Mouse (Mus musculus): Measurements from ENCODE around the gene Sh3rf3. TPM values are rescaled to one million over a fixed set of nuclear protein-coding genes. Genes with fewer than 3 reads are reported as not detected.
A peak's percentile ranks its signal among the peaks of the same experiment; 100 is the strongest.

The Sh3rf3 gene
- polyA plus RNA-seq, 1 experiment from 2014 or later: 0.84 TPM

DNA sequence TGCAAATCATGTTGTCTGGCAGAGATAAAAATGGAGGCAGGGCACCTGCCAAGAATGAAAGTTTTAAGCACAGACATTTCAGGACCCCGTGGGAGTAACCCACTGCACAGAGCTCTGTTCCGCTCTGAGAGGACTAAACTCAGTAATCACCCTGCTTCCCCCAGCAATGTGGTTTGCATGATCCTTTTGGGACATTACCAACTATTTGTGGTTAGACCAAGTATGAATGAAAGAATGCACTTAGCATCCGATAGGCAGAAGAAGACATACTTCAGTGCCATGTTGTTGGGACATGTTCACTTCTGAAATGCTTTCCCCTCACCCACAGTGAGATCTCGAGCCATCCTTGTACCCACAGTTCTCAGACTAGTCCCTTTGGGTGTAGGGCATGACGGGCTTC lies 24.3 kb downstream of the Sh3rf3 start:
- ATAC-seq (replicated peaks; ENCODE audit: low FRiP score, low TSS enrichment, low read depth): no peak
- Histone ChIP-seq H3K9me3 (ENCODE audit: control insufficient read depth, low read length) (no peaks in the 10 kb centered on the region), H3K36me3 (ENCODE audit: control insufficient read depth, insufficient read depth, low read length) (no peaks in the 10 kb centered on the region), H3K27me3 (replicated peaks; ENCODE audit: control insufficient read depth, insufficient read depth, low read length) (no peaks in the 10 kb centered on the region), H3K9ac (ENCODE audit: low read length) (no peak overlapping the region), H3K27ac (ENCODE audit: low read depth) (no peak overlapping the region), H3K4me3 (ENCODE audit: low read depth, low read length) (no peak overlapping the region), H3K4me1 (replicated peaks; ENCODE audit: control insufficient read depth, insufficient read depth, low read length) (no peaks in the 10 kb centered on the region), H3K4me2 (ENCODE audit: low read length) (no peak overlapping the region)
- 87% methylated on average over 5 of the region's 5 CpGs for WGBS
- no peak for DNase-seq (ENCODE audit: low spot score)

DNA sequence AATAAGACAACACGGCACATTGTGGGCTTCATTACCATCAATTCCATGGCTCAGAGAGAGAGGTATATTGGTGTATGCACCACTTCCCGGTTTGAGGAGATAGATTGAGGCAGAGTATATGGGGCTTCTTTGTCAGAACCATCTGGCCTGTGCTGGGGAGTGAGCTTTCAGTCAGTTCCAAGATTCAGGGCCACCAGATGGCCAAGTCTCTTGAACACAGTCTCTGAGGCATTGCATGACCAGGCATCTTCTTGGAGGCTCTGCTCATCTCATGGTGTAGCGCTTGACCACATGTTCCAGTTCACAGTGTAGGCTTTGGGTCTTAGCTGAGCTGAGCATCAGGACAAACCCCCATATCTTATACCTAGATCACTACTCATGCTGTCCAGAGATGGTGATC lies 28.8 kb downstream of the Sh3rf3 start:
- ATAC-seq (replicated peaks; ENCODE audit: low FRiP score, low TSS enrichment, low read depth) (no peak), DNase-seq (ENCODE audit: low spot score) (no peak)
- no peak overlapping the region for H3K27ac ChIP-seq (ENCODE audit: low read depth)
- no peak overlapping the region for H3K9ac ChIP-seq (ENCODE audit: low read length)
- H3K27me3 ChIP-seq (replicated peaks; ENCODE audit: control insufficient read depth, insufficient read depth, low read length): no peaks in the 10 kb centered on the region
- H3K4me1 ChIP-seq (replicated peaks; ENCODE audit: control insufficient read depth, insufficient read depth, low read length): no peaks in the 10 kb centered on the region
- no peak overlapping the region for H3K4me2 ChIP-seq (ENCODE audit: low read length)
- 90% methylated on average over 3 of the region's 3 CpGs for WGBS
- H3K9me3 ChIP-seq (ENCODE audit: control insufficient read depth, low read length): no peaks in the 10 kb centered on the region
- no peaks in the 10 kb centered on the region for H3K36me3 ChIP-seq (ENCODE audit: control insufficient read depth, insufficient read depth, low read length)
- H3K4me3 ChIP-seq (ENCODE audit: low read depth, low read length): no peak overlapping the region

DNA sequence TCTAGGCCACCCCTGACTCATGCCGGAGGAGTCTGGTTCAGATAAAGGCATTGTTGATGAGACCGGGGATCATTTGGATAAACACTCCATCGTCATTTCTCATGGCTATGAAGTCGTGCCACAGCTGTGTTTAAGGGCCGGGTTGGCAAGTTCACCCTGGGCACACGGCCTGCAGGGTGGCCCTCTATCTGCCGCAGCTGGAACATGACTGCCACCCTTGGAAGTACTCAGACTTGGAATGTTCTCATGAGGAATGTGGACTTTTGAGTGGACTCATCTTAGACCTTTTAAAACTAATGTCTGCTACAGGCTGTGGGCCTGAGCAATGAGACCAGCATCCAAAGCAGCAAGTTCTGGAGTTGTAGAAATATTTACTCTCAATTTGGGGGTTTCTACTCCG lies 29.9 kb downstream of the Sh3rf3 start:
- H3K36me3 ChIP-seq (ENCODE audit: control insufficient read depth, insufficient read depth, low read length): no peaks in the 10 kb centered on the region

DNA sequence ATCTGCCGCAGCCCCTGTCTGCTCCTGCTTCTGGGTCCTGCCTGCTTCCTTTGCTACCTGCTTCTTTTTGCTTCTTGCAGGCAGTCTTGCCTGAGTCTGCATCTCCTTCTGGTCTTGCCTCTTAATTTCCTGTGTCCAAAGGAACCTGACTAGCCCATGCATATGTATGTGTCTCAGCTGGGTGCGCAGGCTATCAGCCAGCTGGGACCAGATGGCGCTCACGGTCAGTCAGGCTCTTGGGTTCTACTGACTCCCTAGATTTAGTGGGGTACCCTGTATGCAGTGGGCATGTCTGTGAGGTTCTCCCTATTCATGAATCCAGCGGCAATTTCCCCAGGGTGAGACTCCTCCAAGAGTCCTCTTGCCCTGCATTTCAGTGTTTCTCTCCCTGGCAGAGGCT lies 35.0 kb downstream of the Sh3rf3 start:
- 64% methylated on average over 5 of the region's 5 CpGs for WGBS
- no peak overlapping the region for H3K27ac ChIP-seq (ENCODE audit: low read depth)
- no peaks in the 10 kb centered on the region for H3K9me3 ChIP-seq (ENCODE audit: control insufficient read depth, low read length)
- no peak overlapping the region for H3K4me3 ChIP-seq (ENCODE audit: low read depth, low read length)
- DNase-seq (ENCODE audit: low spot score): no peak
- H3K27me3 ChIP-seq (replicated peaks; ENCODE audit: control insufficient read depth, insufficient read depth, low read length): no peaks in the 10 kb centered on the region
- no peaks in the 10 kb centered on the region for H3K4me1 ChIP-seq (replicated peaks; ENCODE audit: control insufficient read depth, insufficient read depth, low read length)
- H3K9ac ChIP-seq (ENCODE audit: low read length): no peak overlapping the region
- no peak overlapping the region for H3K4me2 ChIP-seq (ENCODE audit: low read length)
- no peak for ATAC-seq (replicated peaks; ENCODE audit: low FRiP score, low TSS enrichment, low read depth)
- H3K36me3 ChIP-seq (ENCODE audit: control insufficient read depth, insufficient read depth, low read length): no peaks in the 10 kb centered on the region

More for the DNA sequence above, 29.9 kb downstream of the Sh3rf3 start:
- WGBS: 84% methylated on average over 8 of the region's 8 CpGs
- DNase-seq (ENCODE audit: low spot score): no peak
- Histone ChIP-seq H3K9me3 (ENCODE audit: control insufficient read depth, low read length) (no peaks in the 10 kb centered on the region), H3K27me3 (replicated peaks; ENCODE audit: control insufficient read depth, insufficient read depth, low read length) (no peaks in the 10 kb centered on the region), H3K4me1 (replicated peaks; ENCODE audit: control insufficient read depth, insufficient read depth, low read length) (no peaks in the 10 kb centered on the region), H3K4me3 (ENCODE audit: low read depth, low read length) (no peak overlapping the region), H3K9ac (ENCODE audit: low read length) (no peak overlapping the region), H3K4me2 (ENCODE audit: low read length) (no peak overlapping the region), H3K27ac (ENCODE audit: low read depth) (no peak overlapping the region)
- ATAC-seq (replicated peaks; ENCODE audit: low FRiP score, low TSS enrichment, low read depth): no peak

DNA sequence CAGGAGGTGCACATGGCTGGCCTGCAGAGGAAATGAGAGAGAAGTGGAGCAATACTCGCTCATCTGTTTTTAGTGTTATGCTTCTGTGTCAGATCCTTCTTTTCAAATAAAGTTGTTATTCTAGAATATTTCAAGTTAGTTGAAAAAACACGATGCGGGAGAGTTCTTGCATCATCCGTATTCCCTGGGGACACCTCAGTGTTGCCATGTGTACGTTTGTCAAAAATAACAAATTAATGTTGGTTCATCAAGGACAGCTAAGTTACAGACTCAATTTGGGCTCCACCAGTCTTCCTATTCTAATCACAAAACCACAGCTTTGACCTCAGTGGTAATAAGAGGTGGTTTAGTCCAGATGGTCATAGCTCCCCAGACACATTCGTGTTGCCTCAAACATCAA lies 35.4 kb downstream of the Sh3rf3 start:
- H3K27me3 ChIP-seq (replicated peaks; ENCODE audit: control insufficient read depth, insufficient read depth, low read length): no peaks in the 10 kb centered on the region
- 84% methylated on average over 6 of the region's 6 CpGs for WGBS
- H3K4me2 ChIP-seq (ENCODE audit: low read length): no peak overlapping the region
- DNase-seq (ENCODE audit: low spot score): no peak
- no peak overlapping the region for H3K4me3 ChIP-seq (ENCODE audit: low read depth, low read length)
- H3K4me1 ChIP-seq (replicated peaks; ENCODE audit: control insufficient read depth, insufficient read depth, low read length): no peaks in the 10 kb centered on the region
- H3K9ac ChIP-seq (ENCODE audit: low read length): no peak overlapping the region
- H3K9me3 ChIP-seq (ENCODE audit: control insufficient read depth, low read length): no peaks in the 10 kb centered on the region
- H3K27ac ChIP-seq (ENCODE audit: low read depth): no peak overlapping the region
- H3K36me3 ChIP-seq (ENCODE audit: control insufficient read depth, insufficient read depth, low read length): no peaks in the 10 kb centered on the region
- ATAC-seq (replicated peaks; ENCODE audit: low FRiP score, low TSS enrichment, low read depth): no peak

DNA sequence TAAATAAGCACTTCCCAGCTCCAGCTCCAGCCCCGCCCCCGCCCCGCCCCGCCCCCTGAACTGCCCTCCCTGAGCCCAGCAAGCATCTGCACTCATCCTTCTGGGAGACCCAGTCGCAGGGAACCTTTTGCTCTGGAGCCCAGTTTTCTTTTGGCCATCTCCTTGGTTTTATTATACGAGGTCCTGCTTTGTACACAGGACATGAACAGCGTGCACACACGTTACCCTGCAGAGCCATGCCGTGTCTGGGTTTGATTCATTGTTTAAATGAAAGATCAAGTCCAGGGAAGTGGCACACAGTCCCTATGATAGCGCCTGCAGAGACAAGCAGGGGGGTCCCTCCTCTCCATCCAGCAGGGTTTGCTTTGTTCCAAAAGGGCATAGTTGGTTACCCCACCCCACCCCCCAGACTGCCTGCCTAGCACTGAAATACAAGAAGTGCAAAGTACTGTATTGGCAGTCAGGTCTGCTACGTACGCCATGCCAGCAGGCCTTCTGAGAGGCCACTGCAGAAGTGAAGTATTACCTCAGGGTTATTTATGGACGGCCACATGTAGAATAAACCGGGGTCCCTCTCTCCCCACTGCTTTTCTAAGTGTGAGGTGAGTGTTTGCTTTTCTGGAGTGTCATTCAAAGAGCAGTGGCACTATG lies 41.5 kb downstream of the Sh3rf3 start:
- DNase-seq (ENCODE audit: low spot score) (peak; percentile 53), ATAC-seq (replicated peaks; ENCODE audit: low FRiP score, low TSS enrichment, low read depth) (no peak)
- no peaks in the 10 kb centered on the region for H3K36me3 ChIP-seq (ENCODE audit: control insufficient read depth, insufficient read depth, low read length)
- peak overlapping the region; percentile 22; the same call in 1 of the 2 replicates for H3K4me2 ChIP-seq (ENCODE audit: low read length)
- no peaks in the 10 kb centered on the region for H3K27me3 ChIP-seq (replicated peaks; ENCODE audit: control insufficient read depth, insufficient read depth, low read length)
- H3K9ac ChIP-seq (ENCODE audit: low read length): no peak overlapping the region
- no peak overlapping the region for H3K4me3 ChIP-seq (ENCODE audit: low read depth, low read length)
- H3K27ac ChIP-seq (ENCODE audit: low read depth): no peak overlapping the region
- no peaks in the 10 kb centered on the region for H3K9me3 ChIP-seq (ENCODE audit: control insufficient read depth, low read length)
- H3K4me1 ChIP-seq (replicated peaks; ENCODE audit: control insufficient read depth, insufficient read depth, low read length): no peaks in the 10 kb centered on the region
- 11% methylated on average over 14 of the region's 14 CpGs for WGBS

DNA sequence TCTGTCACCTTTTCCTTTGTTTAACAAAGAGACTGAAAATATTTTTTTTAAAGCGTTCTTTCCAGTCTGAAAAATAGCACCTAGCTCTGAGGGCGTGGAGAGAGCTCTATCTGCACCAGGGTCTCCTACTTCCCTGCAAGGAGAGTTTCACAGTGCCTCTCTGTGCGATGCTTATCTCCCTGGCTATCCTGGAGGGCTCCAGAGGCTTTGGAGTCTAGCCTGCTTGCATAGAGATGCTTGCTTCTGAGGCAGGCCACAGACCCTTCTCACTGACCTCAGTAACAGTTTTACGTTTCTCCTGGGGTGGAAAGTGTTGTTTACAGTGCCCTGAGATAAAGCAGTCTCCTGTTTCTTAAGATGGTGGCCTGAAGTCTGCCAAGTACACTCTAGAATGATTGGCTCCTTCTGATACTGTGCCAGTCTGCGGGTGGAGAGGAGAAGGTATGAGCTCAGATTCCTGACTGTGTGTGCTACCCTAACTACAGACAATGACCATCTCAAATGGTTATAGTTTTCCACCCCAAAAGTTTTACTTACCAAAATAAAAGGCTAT lies 42.1 kb downstream of the Sh3rf3 start:
- Histone ChIP-seq H3K9me3 (ENCODE audit: control insufficient read depth, low read length) (no peaks in the 10 kb centered on the region), H3K4me2 (ENCODE audit: low read length) (no peak overlapping the region), H3K36me3 (ENCODE audit: control insufficient read depth, insufficient read depth, low read length) (no peaks in the 10 kb centered on the region), H3K9ac (ENCODE audit: low read length) (no peak overlapping the region), H3K27ac (ENCODE audit: low read depth) (no peak overlapping the region), H3K4me1 (replicated peaks; ENCODE audit: control insufficient read depth, insufficient read depth, low read length) (no peaks in the 10 kb centered on the region), H3K4me3 (ENCODE audit: low read depth, low read length) (no peak overlapping the region), H3K27me3 (replicated peaks; ENCODE audit: control insufficient read depth, insufficient read depth, low read length) (no peaks in the 10 kb centered on the region)
- DNase-seq (ENCODE audit: low spot score): no peak
- no peak for ATAC-seq (replicated peaks; ENCODE audit: low FRiP score, low TSS enrichment, low read depth)
- 27% methylated on average over 5 of the region's 5 CpGs for WGBS

DNA sequence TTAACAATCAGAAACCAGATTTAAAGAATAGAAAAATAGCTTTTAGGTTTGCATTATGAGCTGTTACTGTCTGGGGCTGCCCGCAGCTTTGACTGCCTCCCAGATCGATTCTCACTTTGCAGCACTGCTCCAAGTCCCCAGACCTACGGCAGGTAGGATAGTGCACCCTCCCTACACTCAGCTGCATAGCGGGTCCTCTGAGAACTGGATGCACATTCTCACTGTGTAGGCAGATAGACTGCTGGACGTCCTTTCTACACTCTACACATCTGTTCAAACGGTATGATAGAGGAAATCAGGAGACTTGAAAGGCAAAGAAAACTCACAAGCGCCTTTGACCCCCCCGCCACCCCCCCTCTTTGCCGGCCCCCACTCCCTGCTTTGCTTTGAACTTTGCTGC lies 42.7 kb downstream of the Sh3rf3 start:
- Histone ChIP-seq H3K27ac (ENCODE audit: low read depth) (no peak overlapping the region), H3K36me3 (ENCODE audit: control insufficient read depth, insufficient read depth, low read length) (no peaks in the 10 kb centered on the region), H3K4me2 (ENCODE audit: low read length) (no peak overlapping the region), H3K9me3 (ENCODE audit: control insufficient read depth, low read length) (no peaks in the 10 kb centered on the region), H3K27me3 (replicated peaks; ENCODE audit: control insufficient read depth, insufficient read depth, low read length) (no peaks in the 10 kb centered on the region), H3K4me3 (ENCODE audit: low read depth, low read length) (no peak overlapping the region), H3K4me1 (replicated peaks; ENCODE audit: control insufficient read depth, insufficient read depth, low read length) (no peaks in the 10 kb centered on the region), H3K9ac (ENCODE audit: low read length) (no peak overlapping the region)
- 64% methylated on average over 9 of the region's 9 CpGs for WGBS
- no peak for DNase-seq (ENCODE audit: low spot score)
- ATAC-seq (replicated peaks; ENCODE audit: low FRiP score, low TSS enrichment, low read depth): no peak

DNA sequence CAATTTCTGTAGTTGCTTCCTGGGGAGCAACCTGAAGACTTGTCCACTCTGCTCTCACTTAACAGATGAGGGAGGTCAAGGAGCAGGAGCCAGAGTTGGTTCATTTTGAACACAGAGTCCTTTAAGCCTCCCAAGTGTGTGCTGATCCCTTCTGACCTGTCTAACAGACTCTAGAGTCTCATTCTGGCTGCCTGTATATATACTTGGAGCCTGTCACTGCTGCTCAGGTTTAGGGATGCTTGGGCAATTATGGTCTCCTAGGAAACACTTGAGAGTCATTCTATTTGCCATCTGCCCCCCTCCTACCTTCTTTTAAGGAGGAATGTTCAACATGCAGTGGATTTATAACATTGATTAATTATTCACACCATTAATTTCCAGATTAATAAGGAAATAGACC lies 43.6 kb downstream of the Sh3rf3 start:
- Histone ChIP-seq H3K9me3 (ENCODE audit: control insufficient read depth, low read length) (no peaks in the 10 kb centered on the region), H3K4me2 (ENCODE audit: low read length) (no peak overlapping the region), H3K9ac (ENCODE audit: low read length) (no peak overlapping the region), H3K27ac (ENCODE audit: low read depth) (no peak overlapping the region), H3K27me3 (replicated peaks; ENCODE audit: control insufficient read depth, insufficient read depth, low read length) (no peaks in the 10 kb centered on the region), H3K4me3 (ENCODE audit: low read depth, low read length) (no peak overlapping the region), H3K4me1 (replicated peaks; ENCODE audit: control insufficient read depth, insufficient read depth, low read length) (no peaks in the 10 kb centered on the region), H3K36me3 (ENCODE audit: control insufficient read depth, insufficient read depth, low read length) (no peaks in the 10 kb centered on the region)
- ATAC-seq (replicated peaks; ENCODE audit: low FRiP score, low TSS enrichment, low read depth) (no peak), DNase-seq (ENCODE audit: low spot score) (no peak)
